Mouse (Mus musculus) erythroid progenitor cell, adult 5-6 weeks (primary cell): ENCODE results near the gene Stx1b. TPM values are rescaled to one million over a fixed set of nuclear protein-coding genes. Genes with fewer than 3 reads are reported as not detected.
A peak's percentile ranks its signal among the peaks of the same experiment; 100 is the strongest.

Experiments
- ATAC-seq: replicated peaks from 2 replicates; pipeline ENCODE4 v1.8.0; 2016; ENCODE audit warnings: moderate number of reproducible peaks, mild to moderate bottlenecking, moderate TSS enrichment, inconsistent platforms; ENCODE audit not compliant: poor library complexity, low FRiP score, severe bottlenecking
- total RNA-seq, 2 experiments: library from RNA; stranded (forward) in 1 of 2; stranded (reverse) in 1 of 2; fragments of 150-400 nt in 1 of 2; fragments of 186-747, 209-891 nt in 1 of 2; gene quantifications; 2 replicates each; pipeline versions ENCODE4 v1.2.3 to v1.2.4; 2015 to 2017; ENCODE audit warnings: low replicate concordance in 2 of 2

The Stx1b gene
- total RNA-seq, 2 experiments from 2014 or later, result 0.98 TPM; not detected in 1

DNA sequence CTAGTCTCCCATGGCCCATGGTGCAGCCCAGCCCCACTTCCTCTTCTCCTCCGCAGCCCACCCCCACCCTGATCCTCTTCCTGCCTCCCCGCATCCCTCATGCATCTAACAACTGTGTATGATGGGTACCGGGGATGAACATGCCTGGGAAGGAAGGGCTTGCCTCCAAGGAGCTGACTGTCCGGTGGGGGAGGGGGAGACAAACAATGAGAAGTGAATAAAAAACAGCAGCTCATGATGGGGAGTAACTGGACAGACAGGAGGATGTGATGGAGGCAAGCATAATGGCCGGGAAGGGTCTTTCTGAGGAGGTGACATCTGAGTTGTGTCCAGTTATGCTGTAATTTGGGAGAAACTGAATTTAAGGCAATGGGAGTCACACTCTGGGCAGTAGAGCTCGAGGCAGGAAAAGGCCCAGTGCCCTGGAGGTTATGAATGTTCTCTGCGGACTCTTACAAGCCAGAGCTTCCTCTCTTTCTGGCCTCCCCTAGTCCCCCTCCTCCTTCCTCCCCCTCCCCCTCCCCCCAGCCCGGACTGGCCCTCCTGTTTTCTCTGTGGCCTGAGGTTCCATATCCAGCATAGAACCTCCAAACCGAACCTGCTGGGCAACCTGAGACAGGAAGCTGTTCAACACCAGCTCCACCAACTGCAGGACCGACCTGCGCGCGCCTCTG lies 3.4 kb downstream of the Stx1b start:
- ATAC-seq, result no peak

DNA sequence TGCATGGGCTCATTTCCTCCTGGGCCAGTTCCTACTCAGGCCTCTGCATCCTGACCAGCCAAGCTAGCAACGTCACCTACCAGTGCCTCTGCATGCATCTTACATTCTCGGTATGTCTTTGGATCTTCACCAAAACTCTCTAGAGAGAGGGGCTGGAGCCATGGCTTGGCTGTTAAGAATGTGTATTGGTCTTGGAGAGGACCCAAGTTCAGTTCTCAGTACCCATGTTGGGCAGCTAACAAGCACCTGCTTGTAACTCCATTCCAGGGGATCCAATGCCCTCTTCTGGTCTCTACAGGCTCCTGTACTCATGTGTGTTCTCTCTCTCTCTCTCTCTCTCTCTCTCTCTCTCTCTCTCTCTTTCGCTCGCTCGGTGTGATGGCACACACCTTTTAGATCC lies 6.6 kb downstream of the Stx1b start:
- ATAC-seq, result no peak

DNA sequence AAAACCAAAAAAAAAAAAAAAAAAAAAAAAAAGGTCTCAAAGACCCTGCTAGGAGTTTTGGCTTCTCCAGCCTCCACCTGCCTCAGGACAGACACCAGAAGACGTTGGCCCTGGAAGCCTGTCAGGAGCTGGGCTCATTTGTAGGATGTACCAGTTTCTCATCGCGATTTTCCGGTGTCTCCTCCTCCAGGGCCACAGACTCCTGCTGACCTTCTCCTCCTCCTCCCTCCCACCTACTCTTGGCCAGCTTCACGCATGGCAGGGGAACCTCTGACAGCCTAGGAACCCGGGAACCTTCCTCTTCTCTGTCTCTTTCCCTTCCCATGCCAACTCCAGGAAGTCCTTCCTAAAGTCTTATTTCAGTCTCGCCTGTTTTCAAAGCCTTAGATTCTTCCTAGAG lies 7.3 kb downstream of the Stx1b start:
- ATAC-seq, result no peak

DNA sequence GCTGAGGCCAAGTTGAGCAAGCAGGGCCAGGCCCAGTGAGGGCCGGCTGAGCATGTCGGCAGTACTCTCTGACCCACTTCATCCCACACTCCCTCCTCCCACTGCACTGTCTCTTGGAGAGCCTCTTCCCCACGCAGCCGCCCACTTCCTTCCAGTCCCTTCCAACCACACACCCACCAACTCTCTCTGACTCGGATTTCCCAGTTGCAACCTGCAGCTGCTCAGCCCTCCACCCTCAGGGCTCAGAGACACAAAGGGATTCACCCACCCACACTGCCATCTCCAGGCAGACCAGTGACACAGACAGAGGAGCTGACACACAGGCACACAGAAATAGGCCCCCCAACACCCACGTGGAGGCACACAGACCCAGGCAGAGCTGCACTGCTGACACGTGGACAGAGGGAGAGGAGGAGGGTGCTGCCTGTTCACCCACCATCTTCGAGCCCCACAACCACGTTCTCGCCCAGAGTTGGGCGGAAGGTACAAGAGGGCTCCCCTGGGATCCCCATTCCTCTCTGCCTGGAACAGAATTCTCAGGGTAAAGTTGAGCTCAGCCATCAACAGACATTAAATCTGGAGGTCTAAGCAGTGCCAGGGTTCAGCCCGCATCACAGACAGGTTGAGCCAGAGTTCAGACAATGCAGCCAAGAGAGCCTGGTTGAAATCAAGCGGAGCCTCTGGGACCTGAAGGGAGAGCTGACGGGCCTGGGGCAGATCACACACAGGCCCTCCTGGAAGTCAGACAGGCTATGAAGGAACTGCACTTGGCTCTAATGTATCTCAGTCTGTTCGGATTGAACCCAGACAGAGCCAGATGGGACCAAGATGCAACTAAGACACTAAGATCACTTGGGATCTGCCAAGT lies 8.2 kb downstream of the Stx1b start:
- no peak for ATAC-seq

DNA sequence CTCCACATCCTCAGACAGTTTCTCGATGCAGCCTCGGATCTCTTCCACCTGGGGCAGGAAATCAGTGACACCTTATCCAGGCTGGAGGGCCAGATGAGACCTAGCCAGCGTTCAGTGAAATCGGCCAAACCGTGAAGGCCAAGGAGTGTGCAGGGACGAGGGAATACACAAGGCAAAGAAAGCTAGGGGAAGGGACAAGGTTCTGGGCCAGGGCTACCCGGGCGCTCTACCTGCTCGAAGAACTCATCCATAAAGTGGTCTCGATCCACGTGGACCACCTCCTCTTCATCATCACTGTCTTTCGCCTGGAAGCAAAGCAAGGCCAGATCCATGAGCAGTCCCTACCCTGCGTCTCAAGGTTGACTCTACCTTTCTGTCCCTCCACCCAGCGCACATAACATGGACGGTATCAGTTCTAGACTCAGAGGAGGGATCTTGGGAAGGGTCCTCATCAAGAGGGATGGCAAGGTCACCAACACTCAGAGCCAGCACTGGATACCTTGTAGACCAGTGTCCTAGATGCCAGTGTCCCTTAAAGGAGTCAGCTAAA lies 9.2 kb downstream of the Stx1b start:
- no peak for ATAC-seq

DNA sequence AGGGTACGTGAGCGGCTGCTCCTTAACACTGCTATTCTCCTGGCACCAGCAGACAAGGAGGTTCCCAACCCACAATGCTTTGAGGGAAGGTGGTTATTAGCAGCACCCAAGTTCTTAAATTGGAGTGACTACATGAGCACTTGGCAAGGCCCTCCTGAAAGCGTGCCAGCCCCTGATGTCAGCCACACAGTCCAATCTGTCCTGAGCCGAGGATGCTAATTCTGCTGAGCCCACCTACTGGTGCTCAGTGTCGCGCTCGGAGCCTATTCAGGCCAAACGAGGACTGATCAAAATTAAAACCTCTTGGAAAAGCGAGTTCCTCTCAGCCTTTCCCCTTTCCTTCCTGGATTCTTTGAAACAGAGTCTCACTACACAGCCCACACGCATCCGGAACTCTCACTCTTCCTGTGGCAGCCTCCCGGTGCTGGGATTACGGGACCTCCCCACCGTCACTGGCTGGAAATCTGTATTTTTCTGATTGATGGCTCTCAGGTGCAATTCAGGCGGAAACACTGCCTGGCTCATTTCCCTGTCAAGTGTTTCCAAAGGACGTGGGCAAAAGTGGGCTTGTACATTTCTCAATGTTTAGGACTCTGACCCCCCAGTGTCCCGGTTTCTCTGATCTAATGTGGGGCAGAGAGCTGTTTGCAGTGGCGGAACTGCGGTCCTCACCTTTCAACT lies 10.0 kb downstream of the Stx1b start:
- no peak for ATAC-seq

DNA sequence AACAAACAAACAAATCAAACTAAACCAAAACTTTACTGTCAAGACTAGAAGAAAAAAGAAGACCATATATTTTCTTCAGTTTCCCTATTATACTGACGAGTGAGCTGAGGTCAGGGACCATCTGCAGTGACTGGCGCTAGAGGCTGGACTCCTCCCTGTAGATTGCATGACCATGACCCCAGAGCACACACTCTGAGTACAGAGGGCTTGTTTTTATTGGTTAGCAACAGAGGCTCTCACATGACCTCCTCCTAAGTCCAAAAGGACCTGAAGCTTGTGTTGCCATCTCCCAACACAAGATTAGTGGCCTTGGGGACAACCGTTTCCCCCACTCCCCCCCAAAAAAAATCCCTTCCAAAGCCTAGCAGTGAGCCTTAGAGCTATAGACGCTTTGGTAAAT lies 10.5 kb downstream of the Stx1b start:
- ATAC-seq, result no peak

DNA sequence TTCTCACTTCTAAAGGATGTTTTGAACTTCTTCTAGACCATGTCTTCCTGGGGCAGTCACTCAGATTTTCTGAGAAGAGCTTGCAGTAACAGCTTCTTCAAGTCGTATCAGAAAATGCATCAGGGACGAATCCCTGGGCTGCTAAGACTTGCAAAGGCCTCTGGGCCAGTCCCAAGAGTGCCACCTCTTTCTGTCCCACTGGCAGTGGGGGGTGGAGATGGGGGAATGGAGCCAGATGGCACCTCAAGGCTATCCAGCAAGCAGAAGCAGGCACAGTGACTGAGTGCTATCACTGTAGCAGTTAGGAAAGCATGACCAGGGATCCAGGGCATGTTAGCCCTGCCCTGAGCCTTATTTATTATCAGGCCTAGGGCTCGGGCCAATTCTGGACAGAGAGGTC lies 12.1 kb downstream of the Stx1b start:
- ATAC-seq, result no peak

DNA sequence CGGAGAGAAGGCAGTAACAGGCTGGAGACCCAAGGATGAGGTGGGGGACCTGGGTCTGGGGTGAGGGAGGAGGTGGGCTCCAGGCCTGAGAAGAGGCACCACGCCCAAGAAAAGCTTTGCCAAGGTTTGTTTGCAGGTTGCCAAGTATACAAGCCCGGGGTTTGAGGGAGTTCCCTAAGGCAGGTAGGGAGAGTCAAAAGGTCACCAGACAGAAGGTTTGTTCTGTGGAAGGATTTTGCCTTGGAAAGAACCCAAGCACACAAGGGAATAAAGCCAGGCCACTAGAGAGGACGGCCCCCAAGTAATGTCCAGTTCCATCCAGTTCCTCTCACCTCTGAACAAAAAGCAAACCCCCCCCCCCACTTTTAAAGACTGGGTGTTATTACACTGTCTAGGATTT lies 13.1 kb downstream of the Stx1b start:
- no peak for ATAC-seq

DNA sequence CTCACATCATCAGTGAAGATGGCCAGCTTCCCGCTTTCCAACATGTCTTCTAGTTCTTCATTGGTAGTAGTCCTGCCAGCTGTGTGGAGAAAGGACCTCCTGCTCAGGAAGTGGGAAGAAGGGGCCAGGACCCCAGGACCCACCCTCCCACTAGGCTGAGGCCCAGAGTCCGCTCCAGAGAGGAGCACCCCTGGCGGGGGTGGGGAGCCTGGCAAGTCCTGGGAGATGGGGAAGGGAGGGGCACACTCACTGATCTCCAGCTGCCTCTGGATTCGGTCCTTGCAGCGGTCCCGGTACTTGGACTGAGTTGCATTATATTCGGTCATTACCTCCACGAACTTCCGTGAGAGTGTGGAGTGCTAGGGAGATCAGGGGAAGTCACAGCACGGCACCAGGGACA lies 13.7 kb downstream of the Stx1b start:
- ATAC-seq, result no peak

DNA sequence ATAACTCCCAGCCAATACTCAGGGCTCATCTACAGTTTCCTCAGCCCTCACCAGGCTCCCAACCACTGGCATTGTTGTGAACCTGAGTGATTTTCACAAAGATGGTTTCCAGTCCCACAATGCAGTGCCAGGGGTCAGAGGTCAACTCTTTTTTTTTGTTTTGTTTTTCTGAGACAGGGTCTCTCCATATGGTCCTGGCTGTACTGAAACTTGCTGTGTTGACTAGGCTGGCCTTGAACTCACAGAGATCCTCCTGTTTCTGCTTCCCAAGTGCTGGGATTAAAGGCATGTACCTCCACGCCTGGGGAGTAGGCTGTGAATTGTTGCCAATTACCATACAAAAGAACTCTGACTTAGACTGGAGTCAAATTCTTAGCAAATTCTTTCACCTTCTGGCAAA lies 14.5 kb downstream of the Stx1b start:
- ATAC-seq, result no peak

DNA sequence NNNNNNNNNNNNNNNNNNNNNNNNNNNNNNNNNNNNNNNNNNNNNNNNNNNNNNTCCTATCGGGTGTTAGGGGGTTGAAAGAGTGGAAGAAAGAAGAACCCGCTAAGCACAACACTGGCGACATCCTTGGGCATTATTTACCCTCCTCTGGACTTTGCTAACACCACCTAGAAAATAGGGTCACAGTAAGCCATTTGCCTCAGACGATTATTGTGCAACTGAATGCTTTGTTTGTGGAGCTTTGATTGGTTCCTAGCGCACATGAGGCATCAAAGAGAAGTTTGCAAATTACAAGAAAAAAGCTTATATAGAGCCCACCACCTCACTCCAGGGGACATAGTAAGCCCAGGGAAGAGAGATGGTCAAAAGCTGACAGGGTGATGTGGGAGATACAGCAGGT lies 15.5 kb downstream of the Stx1b start:
- ATAC-seq, result no peak

DNA sequence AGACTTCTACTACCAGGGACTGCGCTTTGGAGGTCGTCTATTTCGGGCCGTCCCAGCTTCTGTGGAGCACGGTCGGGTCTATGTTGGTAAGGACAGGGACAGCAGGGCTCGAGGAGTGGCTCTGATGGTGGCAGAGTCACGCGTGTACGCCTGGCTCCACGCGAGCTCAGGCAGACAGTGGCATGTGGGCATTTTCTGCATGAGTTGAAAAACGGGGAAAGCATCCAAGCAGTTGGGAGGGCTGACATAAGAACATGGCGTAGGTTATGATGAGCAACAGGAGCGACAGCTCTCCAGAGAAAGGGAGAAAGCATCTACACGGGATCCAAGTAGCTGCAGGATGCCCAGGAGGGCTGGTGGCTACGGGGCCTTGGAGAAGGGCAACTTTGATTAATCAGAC lies 22.0 kb downstream of the Stx1b start:
- ATAC-seq, result no peak

DNA sequence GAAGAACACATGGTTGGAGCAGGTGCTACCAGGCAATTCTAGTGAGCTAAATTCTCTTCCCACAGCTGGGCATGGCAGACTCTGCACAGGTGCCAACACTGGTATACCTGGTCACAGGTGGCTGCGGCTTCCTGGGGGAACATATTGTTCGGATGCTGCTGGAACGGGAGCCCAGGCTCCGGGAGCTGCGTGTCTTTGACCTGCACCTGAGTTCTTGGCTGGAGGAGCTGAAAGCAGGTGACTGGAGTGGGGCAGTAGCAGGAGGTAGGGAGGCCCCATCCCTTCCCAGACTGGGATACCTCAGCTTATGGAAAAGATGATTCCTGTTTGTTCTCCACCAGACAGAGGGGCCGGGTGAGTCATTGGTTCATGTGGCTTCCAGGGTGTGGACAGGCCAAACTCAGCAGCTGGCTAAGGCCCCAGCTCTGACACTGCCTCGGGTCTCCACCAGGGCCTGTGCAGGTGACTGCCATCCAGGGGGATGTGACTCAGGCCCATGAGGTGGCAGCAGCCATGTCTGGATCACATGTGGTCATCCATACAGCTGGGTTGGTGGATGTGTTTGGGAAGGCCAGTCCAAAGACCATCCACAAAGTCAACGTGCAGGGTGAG lies 23.2 kb downstream of the Stx1b start:
- no peak for ATAC-seq

DNA sequence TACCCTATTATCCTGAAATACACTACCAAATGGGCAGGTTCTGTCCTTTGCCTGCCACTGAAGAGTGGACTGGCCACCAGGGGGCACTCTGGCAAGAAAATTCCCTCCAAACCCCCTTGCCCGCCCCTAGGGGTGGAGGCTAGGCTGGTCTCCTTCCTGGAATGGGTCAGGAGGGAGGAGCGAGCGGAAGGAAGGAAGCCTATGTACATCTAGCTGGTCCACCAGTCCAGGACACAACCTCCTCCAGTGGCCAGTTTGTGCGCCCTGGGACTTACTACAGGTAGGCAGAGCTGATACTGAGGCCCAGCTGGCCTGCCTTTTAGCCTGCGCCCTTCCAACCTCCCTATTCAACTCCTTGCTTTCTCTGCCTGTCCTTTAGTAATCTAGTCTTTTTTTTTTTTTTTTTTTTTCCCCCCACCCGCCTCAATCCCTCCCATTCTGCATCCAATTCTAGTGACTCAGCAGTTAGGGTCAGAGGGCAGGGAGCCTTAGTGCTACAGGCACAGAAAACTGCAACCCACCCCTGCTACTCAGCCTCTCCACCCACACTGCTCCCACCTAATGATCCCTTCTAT lies 23.8 kb downstream of the Stx1b start, which contains the start of gene Hsd3b7:
Gene Hsd3b7, plus strand, starts transcription at position 170 of the 575 bp plus-strand sequence.
- peak; percentile 58 for ATAC-seq

DNA sequence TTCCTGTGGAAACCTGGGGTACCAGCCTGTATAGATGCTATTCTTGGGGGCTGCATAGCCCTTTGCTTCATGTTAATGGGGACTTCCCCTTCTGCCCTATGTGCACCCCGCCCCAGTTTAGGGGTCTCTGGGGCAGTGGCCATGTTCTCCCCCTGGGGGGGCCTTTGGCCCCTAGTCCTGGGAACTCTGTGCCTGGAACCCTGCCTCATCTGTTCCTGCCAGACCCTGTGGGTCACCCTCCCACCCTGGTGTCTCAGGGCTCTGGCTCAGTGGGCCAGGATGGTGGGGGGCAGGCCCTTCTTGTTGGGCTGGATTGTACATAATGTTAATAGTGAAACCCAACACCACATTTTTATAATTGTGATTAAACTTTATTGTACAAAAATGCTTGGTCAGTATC lies 24.6 kb downstream of the Stx1b start:
- ATAC-seq, result no peak

DNA sequence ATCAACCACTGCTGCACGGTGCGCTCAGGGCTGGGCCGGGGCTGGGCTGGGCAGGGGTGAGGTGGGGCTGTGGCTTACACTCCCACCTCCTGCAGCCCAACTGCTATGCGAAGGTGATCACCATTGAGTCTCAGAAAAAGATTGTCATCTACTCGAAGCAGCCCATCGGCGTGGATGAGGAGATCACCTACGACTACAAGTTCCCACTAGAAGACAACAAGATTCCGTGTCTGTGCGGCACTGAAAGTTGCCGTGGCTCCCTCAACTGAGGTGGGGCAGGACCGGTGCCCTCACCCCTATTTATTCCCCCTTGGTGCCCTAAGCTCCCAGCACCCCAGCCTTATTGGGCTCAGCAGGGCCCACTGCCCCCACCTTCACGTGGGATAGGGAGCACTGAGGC lies 25.1 kb downstream of the Stx1b start:
- no peak for ATAC-seq

DNA sequence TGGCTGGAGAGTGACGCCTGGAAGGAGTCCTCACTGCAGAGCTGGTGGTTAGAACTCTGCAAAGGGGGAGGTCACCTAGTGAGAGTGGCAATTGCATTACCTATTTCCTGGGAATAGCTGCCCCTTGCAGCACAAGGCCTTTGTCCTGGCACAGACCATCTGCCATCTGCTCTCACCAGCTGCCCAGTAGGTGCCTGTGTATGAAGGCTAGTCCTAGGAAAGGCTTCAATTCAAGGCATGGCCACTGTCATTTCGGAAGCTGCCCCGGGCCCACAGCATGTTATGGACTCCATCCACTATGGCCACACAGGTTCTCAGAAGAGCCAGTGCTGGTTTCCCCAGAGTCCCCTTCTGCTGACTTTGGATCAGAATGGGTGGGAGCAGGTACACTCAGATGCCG lies 25.8 kb downstream of the Stx1b start:
- ATAC-seq, result no peak

DNA sequence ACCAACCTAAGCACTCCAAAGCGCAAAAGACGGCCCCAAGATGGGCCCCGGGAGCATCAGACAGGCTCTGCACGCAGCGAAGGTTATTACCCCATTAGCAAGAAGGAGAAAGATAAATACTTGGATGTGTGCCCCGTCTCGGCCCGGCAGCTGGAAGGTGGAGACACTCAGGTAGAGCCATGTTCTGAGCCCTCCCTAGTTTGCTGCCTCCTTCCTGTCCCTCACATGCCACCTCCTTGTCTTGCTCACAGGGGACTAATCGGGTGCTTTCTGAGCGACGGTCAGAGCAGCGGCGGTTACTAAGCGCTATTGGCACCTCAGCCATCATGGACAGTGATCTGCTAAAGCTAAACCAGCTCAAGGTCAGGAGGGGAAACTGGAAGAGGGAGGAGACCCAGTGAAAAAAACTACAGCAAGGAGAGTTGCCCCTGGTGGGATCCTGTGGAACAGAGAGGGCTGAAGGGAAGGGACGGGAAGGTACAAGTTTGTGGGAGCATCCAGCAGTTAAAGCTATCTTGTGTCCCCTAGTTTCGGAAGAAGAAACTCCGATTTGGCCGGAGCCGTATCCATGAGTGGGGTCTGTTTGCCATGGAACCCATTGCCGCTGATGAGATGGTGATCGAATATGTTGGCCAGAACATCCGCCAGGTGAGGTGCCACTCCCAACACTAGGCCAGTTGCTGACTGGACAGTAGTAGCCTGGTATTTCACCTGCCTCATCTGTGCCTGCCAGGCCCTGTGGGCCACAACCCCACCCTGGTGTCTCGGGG lies 27.1 kb downstream of the Stx1b start:
- ATAC-seq, result no peak
